Mouse (Mus musculus) thymus, postnatal 0 days (tissue): Measurements from ENCODE around the gene Clspn. TPM values are rescaled to one million over a fixed set of nuclear protein-coding genes. Genes with fewer than 3 reads are reported as not detected.
"Not testable (repeated sequence)": the region's sequence is repeated elsewhere in the genome, so short reads cannot be mapped to it uniquely, and the experiment has no call there.

Experiments used
- DNase-seq: peaks from one replicate; pipeline ENCODE4 v3.0.0-alpha.2; 2015; ENCODE audit warnings: low spot score
- polyA plus RNA-seq: library from polyadenylated mRNA; unstranded; fragments of >200 nt; fragmentation: Nextera tagmentation; extraction: Ambion mirVana; gene quantifications from 2 replicates; pipeline ENCODE4 v1.2.1, GENCODE M21; 2015

The Clspn gene
- 43.9 and 63.1 TPM in 2 replicates for polyA plus RNA-seq

- peak; percentile 91 for DNase-seq
Measured at GRCm38 (mm10) chr4:126556809-126557711, at the start of gene Clspn. TSS of gene Clspn (plus strand) at chr4:126556935.

GRCm38 (mm10) chr4:126508110-126508899 is 48.4 kb upstream of the Clspn start:
- no peak for DNase-seq

GRCm38 (mm10) chr4:126509072-126509471 is 47.7 kb upstream of the Clspn start:
- DNase-seq: no peak

- DNase-seq: no peak
Measured at GRCm38 (mm10) chr4:126511013-126511412, 45.7 kb upstream of the Clspn start.

- no peak for DNase-seq
Measured at GRCm38 (mm10) chr4:126512308-126513066, 44.2 kb upstream of the Clspn start.

- no peak for DNase-seq
Measured at GRCm38 (mm10) chr4:126526164-126526563, 30.6 kb upstream of the Clspn start.

GRCm38 (mm10) chr4:126526828-126527227 is 29.9 kb upstream of the Clspn start:
- no peak for DNase-seq

- no peak for DNase-seq
Measured at GRCm38 (mm10) chr4:126532292-126532691, 24.4 kb upstream of the Clspn start.

- DNase-seq: peak; percentile 32
Measured at GRCm38 (mm10) chr4:126532827-126533728, 23.7 kb upstream of the Clspn start, which contains the start of gene Ago4. TSS of gene Ago4 (minus strand) at chr4:126533472.

- no peak for DNase-seq
Measured at GRCm38 (mm10) chr4:126533729-126534070, 23.0 kb upstream of the Clspn start.

- DNase-seq: not testable (repeated sequence)
Measured at GRCm38 (mm10) chr4:126535631-126536030, 21.1 kb upstream of the Clspn start.

- DNase-seq: no peak
Measured at GRCm38 (mm10) chr4:126536865-126537264, 19.9 kb upstream of the Clspn start.

- DNase-seq: no peak
Measured at GRCm38 (mm10) chr4:126540487-126541071, 16.2 kb upstream of the Clspn start.

- DNase-seq: no peak
Measured at GRCm38 (mm10) chr4:126542838-126543237, 13.9 kb upstream of the Clspn start.

- DNase-seq: no peak
Measured at GRCm38 (mm10) chr4:126545016-126545415, 11.7 kb upstream of the Clspn start.

- DNase-seq: no peak
Measured at GRCm38 (mm10) chr4:126545703-126546102, 11.0 kb upstream of the Clspn start.

GRCm38 (mm10) chr4:126546183-126546582 is 10.6 kb upstream of the Clspn start:
- no peak for DNase-seq

- DNase-seq: no peak
Measured at GRCm38 (mm10) chr4:126552136-126552535, 4.6 kb upstream of the Clspn start.

- no peak for DNase-seq
Measured at GRCm38 (mm10) chr4:126553105-126553504, 3.6 kb upstream of the Clspn start.

GRCm38 (mm10) chr4:126553685-126554084 is 3.0 kb upstream of the Clspn start:
- DNase-seq: no peak
